In genomic region chr7:119793586-119794250, GRCm38 (mm10) we compare ENCODE assay signal across 8 mouse cellular contexts. TPM values are rescaled to one million over a fixed set of nuclear protein-coding genes. Genes with fewer than 3 reads are reported as not detected.
A peak's percentile ranks its signal among the peaks of the same experiment; 100 is the strongest.
DNase-seq lines count a peak whose midpoint lies in the region; ATAC-seq and TF ChIP-seq lines count a peak whose summit lies in the region.

TSS of gene Rexo5 (plus strand) at chr7:119794006.
TSS of gene Eri2 (minus strand) at chr7:119794058.

- H3K27me3 ChIP-seq in forebrain, embryonic 16.5 days (replicated peaks; ENCODE audit: control insufficient read depth, insufficient read depth, low read length) = no peaks in the 10 kb centered on the region
- H3K27me3 ChIP-seq in lung, embryonic 16.5 days (ENCODE audit: control insufficient read depth, insufficient read depth, low read depth, low read length) = no peaks in the 10 kb centered on the region
- H3K27me3 ChIP-seq in thymus, adult 2 months (ENCODE audit: control insufficient read depth, insufficient read depth, low read length) = no peaks in the 10 kb centered on the region

- peaks cover 4% of the 10 kb centered on the region for H3K36me3 ChIP-seq in forebrain, embryonic 16.5 days (ENCODE audit: control insufficient read depth, insufficient read depth)
- H3K36me3 ChIP-seq in lung, embryonic 16.5 days (ENCODE audit: control insufficient read depth, insufficient read depth, low read length) = peaks cover 4% of the 10 kb centered on the region; the same call in 1 of the 2 replicates
- peaks cover 6% of the 10 kb centered on the region; the same call in 1 of the 2 replicates for H3K36me3 ChIP-seq in thymus, adult 2 months (ENCODE audit: control insufficient read depth, insufficient read depth, low read length)

- no peak within 1 kb of the TSS for H3K27ac ChIP-seq in forebrain, embryonic 16.5 days (ENCODE audit: low read length)
- peak within 1 kb of the TSS; percentile 76 for H3K27ac ChIP-seq in lung, embryonic 16.5 days (ENCODE audit: low read length)
- peak within 1 kb of the TSS; percentile 14; the same call in 1 of the 2 replicates for H3K27ac ChIP-seq in thymus, adult 2 months (ENCODE audit: control insufficient read depth, insufficient read depth, low read length)

- TF ChIP-seq POLR2A in thymus, adult 2 months (IDR thresholded peaks at IDR 0.05; ENCODE audit: control insufficient read depth, extremely low read depth, insufficient read depth, low read length, poor library complexity) = peak; percentile 46

- intact Hi-C loops in heart, postnatal 36 days (cut with DNase I) = loop anchor here (2.0 to 5.0 kb wide), 2 partner anchors 73 to 104 kb away; partner anchors contain the start of genes Dcun1d3, Lyrm1 and Thumpd1

- H3K4me3 ChIP-seq in forebrain, embryonic 16.5 days (replicated peaks; ENCODE audit: low read length) = peak within 1 kb of the TSS; percentile 82
- peak within 1 kb of the TSS; percentile 70 for H3K4me3 ChIP-seq in lung, embryonic 16.5 days (ENCODE audit: low read length)
- peak within 1 kb of the TSS; percentile 94 for H3K4me3 ChIP-seq in thymus, adult 2 months (ENCODE audit: control insufficient read depth, insufficient read depth, low read length)

- no peaks in the 10 kb centered on the region for H3K9me3 ChIP-seq in forebrain, embryonic 16.5 days (ENCODE audit: control insufficient read depth, low read length)
- H3K9me3 ChIP-seq in lung, embryonic 16.5 days (ENCODE audit: control insufficient read depth, low read length) = no peaks in the 10 kb centered on the region

- H3K9ac ChIP-seq in forebrain, embryonic 16.5 days (replicated peaks; ENCODE audit: low read depth, low read length) = peak within 1 kb of the TSS; percentile 79
- H3K9ac ChIP-seq in lung, embryonic 16.5 days (ENCODE audit: low read length) = peak within 1 kb of the TSS; percentile 77

- no peak for TF ChIP-seq CTCF in thymus, adult 2 months (IDR thresholded peaks at IDR 0.05; ENCODE audit: borderline replicate concordance, control insufficient read depth, extremely low read depth, insufficient read depth, low read length, poor library complexity)

- ATAC-seq in forebrain, embryonic 16.5 days = peak; percentile 99
- peak; percentile 100 for ATAC-seq in lung, embryonic 16.5 days (ENCODE audit: low read depth)

- peak within 1 kb of the TSS; percentile 88 for H3K4me2 ChIP-seq in forebrain, embryonic 16.5 days (ENCODE audit: low read length)
- peak within 1 kb of the TSS; percentile 85 for H3K4me2 ChIP-seq in lung, embryonic 16.5 days (ENCODE audit: low read depth, low read length)

- under 1% methylated on average over 53 of the region's 53 CpGs for WGBS in forebrain, embryonic 16.5 days
- under 1% methylated on average over 53 of the region's 53 CpGs for WGBS in lung, embryonic 16.5 days
- under 1% methylated on average over 53 of the region's 53 CpGs for WGBS in thymus, adult 2 months

- H3K4me1 ChIP-seq in forebrain, embryonic 16.5 days (replicated peaks; ENCODE audit: control insufficient read depth, insufficient read depth, low read length) = peaks cover 8% of the 10 kb centered on the region
- peaks cover 2% of the 10 kb centered on the region for H3K4me1 ChIP-seq in lung, embryonic 16.5 days (replicated peaks; ENCODE audit: control insufficient read depth, insufficient read depth, low read length)
- H3K4me1 ChIP-seq in thymus, adult 2 months (replicated peaks; ENCODE audit: control insufficient read depth, insufficient read depth, low read length) = peaks cover 3% of the 10 kb centered on the region

- DNase-seq in MEL-GATA-1-ER (ENCODE audit: extremely low read depth, low read depth) = peak; percentile 72
- peak; percentile 63 to 73 for DNase-seq in cerebellum, adult 18-20 months
- DNase-seq in heart, postnatal 36 days = peak; percentile 81 to 85
- DNase-seq in layer of hippocampus, adult 8-10 months (ENCODE audit: low spot score in 2 of 2) = peak; percentile 32 to 41
- DNase-seq in ovary, adult 18-20 months (ENCODE audit: low spot score) = peak; percentile 80
- DNase-seq in thymus, adult 2 months = peak; percentile 89

RNA-seq across cellular contexts. Expression of gene Rexo5, which starts in this region (rescaled TPM):
- 10.8 and 14.2 TPM in 2 replicates for polyA plus RNA-seq in forebrain, embryonic 16.5 days (2015; fragmentation: Nextera tagmentation; extraction: Ambion mirVana)
- total RNA-seq in heart, postnatal 36 days (2021) = 1 to 10 TPM; 1.6 to 1.7 TPM
- total RNA-seq in layer of hippocampus, adult 8-10 months (2022) = 1 to 10 TPM in 3 of 4 experiments, under 1 TPM in 1; 0.60 to 2.1 (median 1.7) TPM
- 26.2 and 29.1 TPM in 2 replicates for polyA plus RNA-seq in lung, embryonic 16.5 days (2015; fragmentation: Nextera tagmentation; extraction: Ambion mirVana)
- 9.6 and 12.8 TPM in 2 replicates for polyA plus RNA-seq in thymus, adult 2 months (2012; rRNA removed)

RNA-seq across cellular contexts. Expression of gene Eri2, which starts in this region (rescaled TPM):
- polyA plus RNA-seq in forebrain, embryonic 16.5 days (2015; fragmentation: Nextera tagmentation; extraction: Ambion mirVana) = 23.1 and 25.6 TPM in 2 replicates
- 1 to 10 TPM; 1.9 to 2.3 TPM for total RNA-seq in heart, postnatal 36 days (2021)
- total RNA-seq in layer of hippocampus, adult 8-10 months (2022) = 10 to 100 TPM in 1 of 4 experiments, 1 to 10 TPM in 3; 6.8 to 10.8 (median 8.9) TPM
- polyA plus RNA-seq in lung, embryonic 16.5 days (2015; fragmentation: Nextera tagmentation; extraction: Ambion mirVana) = 25.6 and 29.5 TPM in 2 replicates
- 2.9 and 3.0 TPM in 2 replicates for polyA plus RNA-seq in thymus, adult 2 months (2012; rRNA removed)

Comparison
In these comparisons a context has a peak if more than half of its experiments do, and no peak if none do; other contexts are left out.
1. DNase-seq: peak in every context shown above with its lines; median percentile 89 in thymus, adult 2 months; 83 in heart, postnatal 36 days; 80 in ovary, adult 18-20 months; 72 in MEL-GATA-1-ER; 68 in cerebellum, adult 18-20 months; 36 in layer of hippocampus, adult 8-10 months.